Mouse (Mus musculus) adrenal gland, postnatal 36 days (tissue): ENCODE data around the gene Nudt19. TPM values are rescaled to one million over a fixed set of nuclear protein-coding genes. Genes with fewer than 3 reads are reported as not detected.
"Not testable (repeated sequence)": the region's sequence is repeated elsewhere in the genome, so short reads cannot be mapped to it uniquely, and the experiment has no call there.

Experiments
- DNase-seq, 2 experiments: peaks; one replicate each; pipeline ENCODE4 v3.0.0; 2021; ENCODE audit warnings: mixed read lengths in 1 of 2
- total RNA-seq, 2 experiments: library from RNA; stranded (reverse); gene quantifications; 2 replicates each; pipeline ENCODE4 v1.2.3; 2021

Nudt19 gene
- total RNA-seq, 2 experiments from 2014 or later = 51.4 to 57.6 TPM

DNA sequence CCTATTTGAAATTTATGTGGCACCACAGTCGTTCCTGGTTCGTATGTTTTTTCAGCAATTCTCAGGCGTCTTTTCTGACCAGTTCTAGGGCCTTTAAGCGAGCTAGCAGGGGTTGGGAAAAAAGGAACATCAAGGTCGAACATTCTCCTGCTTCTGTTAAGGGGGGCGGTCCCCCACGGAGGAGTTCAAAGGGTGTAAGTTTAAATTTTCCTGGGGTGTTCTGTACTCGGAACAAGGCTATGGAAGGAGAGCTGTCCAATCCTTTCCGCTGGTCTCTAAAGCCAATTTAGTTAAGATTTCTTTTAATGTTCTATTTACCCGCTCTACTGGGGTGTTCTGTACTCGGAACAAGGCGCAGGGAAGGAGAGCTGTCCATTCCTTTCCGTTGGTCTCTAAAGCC, 9.9 kb upstream of the Nudt19 start:
- DNase-seq = not testable (repeated sequence)

DNA sequence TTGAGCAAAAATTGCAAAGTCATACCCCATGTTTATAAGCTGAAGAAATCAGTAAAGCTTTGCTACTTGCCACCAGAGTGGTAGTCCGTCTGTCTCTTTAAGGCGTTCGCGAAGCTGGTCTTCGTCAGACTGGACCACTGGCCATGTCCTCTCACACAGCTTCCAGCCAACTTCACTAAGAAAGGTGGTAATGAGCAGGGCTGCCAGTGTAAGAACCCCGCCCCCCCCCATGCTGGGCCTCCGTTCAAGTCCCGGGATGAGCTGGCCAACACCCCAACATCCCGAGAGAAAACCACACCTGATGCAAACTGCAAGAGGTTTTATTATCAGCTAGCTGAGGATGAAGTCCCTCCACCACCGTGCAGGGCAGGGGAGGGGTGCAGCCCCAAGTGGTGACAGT, 8.8 kb upstream of the Nudt19 start:
- not testable (repeated sequence) for DNase-seq

- DNase-seq = no peak
Measured at GRCm38 (mm10) chr7:35564067-35564865, 8.2 kb upstream of the Nudt19 start.

- no peak for DNase-seq
Measured at GRCm38 (mm10) chr7:35563071-35563470, 7.0 kb upstream of the Nudt19 start.

DNA sequence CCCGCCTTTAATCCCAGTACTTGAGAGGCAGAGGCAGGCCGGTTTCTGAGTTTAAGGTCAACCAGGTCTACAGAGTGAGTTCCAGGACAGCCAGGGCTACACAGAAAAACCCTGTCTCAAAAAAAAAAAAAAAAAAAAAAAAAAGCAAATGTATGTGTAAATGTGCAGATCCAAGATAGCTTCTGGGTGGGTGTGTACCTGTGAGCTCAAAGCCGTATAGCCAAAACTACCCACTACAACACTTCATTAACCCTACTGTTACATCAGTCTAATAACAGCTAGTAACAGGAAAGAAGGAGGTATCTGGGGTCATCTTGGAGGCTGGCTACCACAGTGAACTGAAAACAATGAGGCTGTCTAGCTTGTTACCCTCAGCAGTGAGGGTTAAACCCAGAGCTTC, 3.7 kb upstream of the Nudt19 start:
- DNase-seq = no peak

- DNase-seq = no peak
Measured at GRCm38 (mm10) chr7:35558681-35559080, 2.6 kb upstream of the Nudt19 start.

- no peak for DNase-seq
Measured at GRCm38 (mm10) chr7:35557577-35557976, 1.5 kb upstream of the Nudt19 start.

GRCm38 (mm10) chr7:35556905-35557304, 801 bp upstream of the Nudt19 start:
- DNase-seq = no peak

DNA sequence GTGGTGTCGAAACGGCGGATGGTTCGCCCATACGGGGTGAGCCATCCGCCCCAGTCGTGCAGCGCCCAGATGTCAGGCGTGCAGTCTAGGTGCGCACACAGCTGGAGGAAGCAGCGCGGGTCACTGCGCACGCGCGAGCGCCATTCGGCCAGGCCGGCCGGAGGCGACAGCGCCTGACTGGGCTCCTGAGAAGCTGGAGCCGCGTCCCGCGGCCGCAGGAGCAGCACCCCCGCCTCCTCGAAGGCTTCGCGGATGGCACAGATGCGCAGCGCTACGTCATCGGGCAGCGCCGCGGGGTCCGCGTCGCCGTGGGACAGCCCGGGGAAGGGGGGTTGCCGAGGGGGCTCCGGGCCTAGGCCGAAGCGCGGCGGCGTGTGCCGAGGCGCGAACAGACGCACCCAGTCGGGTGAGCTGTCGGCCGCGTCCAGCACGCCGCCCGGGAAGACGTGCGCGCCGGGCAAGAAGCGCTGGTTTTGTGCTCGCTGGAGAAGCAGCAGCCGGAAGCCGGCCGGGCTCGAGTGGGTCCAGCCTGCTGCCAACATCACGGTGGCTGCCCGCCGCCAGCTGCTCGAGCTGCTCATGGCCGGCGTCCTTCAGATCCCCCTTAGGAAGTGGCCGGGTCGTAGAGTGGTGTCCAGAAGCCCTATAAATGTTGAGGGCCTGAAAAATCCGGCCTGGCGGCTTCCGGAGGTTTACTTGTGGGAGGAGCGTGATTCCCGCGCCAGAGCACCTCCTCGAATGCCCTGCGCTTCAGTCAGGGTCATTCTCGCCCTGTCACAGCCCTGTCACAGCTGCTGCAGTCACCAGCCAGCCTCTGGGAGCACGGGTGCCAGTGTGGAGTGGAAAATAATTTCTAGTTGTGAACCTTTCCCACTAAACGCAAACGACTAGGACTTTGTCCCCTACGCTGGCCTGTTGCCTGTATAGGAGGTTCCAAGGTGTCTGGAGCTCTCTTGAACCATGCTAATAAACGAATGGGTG, 590 bp downstream of the Nudt19 start:
- peak; percentile 92 to 94 for DNase-seq

DNA sequence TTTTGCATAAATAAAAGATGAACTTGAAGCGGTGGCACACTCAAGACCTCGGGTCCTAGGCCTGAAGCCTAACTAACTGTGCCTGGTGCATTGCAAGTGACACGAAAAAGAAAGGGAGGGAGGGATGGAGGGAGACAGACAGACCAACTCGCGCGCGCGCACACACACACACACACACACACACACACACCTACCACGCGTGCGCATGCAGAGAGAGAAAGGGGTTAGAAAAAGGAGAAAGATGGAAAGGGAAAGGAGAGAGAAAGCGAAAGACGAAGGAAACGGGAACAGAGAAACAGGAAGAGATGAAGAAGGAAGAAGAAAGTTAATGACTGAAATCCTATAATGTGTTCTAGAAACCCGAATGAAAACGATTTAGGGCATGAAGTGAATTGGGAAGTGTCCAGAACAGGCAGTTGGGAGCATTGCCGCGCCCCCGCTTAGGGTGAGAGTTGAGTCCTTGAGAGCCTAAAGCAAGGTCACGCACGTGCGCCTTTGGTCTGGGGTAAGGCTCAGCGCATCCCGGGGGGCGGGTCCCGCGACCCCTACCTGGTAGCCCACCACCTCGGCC, 1.4 kb downstream of the Nudt19 start:
- DNase-seq = peak; percentile 41 to 51

GRCm38 (mm10) chr7:35553751-35554604, 2.1 kb downstream of the Nudt19 start:
- DNase-seq = peak; percentile 33 to 48

DNA sequence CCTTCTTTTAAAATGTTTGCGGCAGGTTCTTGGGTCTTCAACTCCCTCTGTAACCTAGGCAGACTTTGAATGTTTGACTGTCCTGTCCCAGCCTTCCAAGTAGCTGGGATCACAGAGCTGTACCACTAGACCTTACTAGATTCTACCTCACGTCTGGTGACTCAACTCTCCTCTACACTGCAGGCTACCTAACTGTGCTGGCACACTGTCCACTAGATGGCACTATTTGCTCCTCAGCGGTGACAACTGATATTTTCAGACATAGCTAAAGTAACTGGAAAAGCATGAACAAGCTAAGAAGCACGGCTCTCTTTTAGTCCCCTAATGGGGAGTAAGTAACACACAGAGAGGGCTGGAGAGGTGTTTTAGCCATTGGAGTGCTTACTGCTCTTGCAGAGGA, 10.2 kb downstream of the Nudt19 start:
- DNase-seq = peak; percentile 65 to 73

- DNase-seq = no peak
Measured at GRCm38 (mm10) chr7:35537562-35537961, 18.5 kb downstream of the Nudt19 start, which contains the start of gene Tdrd12. TSS of gene Tdrd12 (minus strand) at chr7:35537745.

GRCm38 (mm10) chr7:35535750-35536512, 20.2 kb downstream of the Nudt19 start:
- no peak for DNase-seq

GRCm38 (mm10) chr7:35530544-35530943, 25.6 kb downstream of the Nudt19 start:
- DNase-seq = not testable (repeated sequence)

- DNase-seq = no peak
Measured at GRCm38 (mm10) chr7:35530026-35530425, 26.1 kb downstream of the Nudt19 start.

DNA sequence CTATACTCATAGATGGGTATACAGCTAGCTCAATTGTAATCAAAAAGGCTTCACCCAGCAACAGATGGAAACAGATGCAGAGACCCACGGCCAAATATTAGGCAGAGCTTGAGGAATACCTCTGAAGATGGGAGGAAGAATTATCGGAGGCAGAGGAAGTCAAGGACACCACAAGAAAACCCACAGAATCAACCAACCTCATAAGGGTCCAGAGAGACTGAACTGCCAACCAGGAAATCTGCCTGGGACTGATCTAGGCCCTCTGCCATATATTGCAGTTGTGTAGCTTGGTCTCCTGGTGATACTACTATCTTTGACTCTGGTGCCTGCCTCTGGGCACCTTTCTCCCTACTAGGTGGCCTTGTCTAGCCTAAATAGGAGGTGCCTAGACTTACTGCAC, 29.3 kb downstream of the Nudt19 start:
- DNase-seq = no peak

- DNase-seq = no peak
Measured at GRCm38 (mm10) chr7:35501995-35502394, 54.1 kb downstream of the Nudt19 start.

DNA sequence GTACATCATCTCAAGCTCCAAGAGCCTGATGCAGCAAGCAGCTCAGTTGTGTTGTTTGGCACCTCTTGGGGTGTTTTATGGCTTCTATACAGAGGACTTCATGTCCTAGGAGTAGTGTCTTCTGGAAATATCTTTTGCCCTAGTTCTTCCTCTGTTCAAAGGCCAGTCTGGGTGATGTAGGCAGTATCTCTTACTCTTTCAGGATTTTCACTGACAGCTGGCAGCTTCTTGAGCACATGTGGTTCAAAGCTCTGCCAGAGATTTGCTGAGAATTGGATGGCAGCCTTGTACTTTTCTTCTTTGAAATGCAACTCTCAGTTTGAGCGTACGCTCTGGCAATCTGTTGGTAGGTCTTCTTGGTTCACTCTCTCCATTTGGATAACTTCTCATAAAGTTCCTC, 58.6 kb downstream of the Nudt19 start:
- DNase-seq = no peak
